Mouse (Mus musculus) C2C12 (cell line): ENCODE results near the gene Dok5. TPM values are rescaled to one million over a fixed set of nuclear protein-coding genes. Genes with fewer than 3 reads are reported as not detected.

Experiments
- H3K27me3 ChIP-seq: one replicate; pipeline ENCODE4 v1.6.1; 2011; ENCODE audit not compliant: control insufficient read depth, insufficient read depth, insufficient read length
- H3K36me3 ChIP-seq: one replicate; pipeline ENCODE4 v1.6.1; 2011; ENCODE audit not compliant: control insufficient read depth, insufficient read depth
- H3K4me3 ChIP-seq: one replicate; pipeline ENCODE4 v1.5.1; 2011; ENCODE audit warnings: mild to moderate bottlenecking, control low read depth; ENCODE audit not compliant: poor library complexity, insufficient read depth, severe bottlenecking
- H3K79me2 ChIP-seq: one replicate; pipeline ENCODE4 v1.6.1; 2011; ENCODE audit not compliant: control insufficient read depth, insufficient read depth
- H3K79me3 ChIP-seq: one replicate; pipeline ENCODE4 v1.6.1; 2011; ENCODE audit warnings: low read depth, control low read depth
- H3ac ChIP-seq: one replicate; pipeline ENCODE3; 2011; ENCODE audit warnings: low read depth; ENCODE audit not compliant: control insufficient read depth, insufficient read length
- CEBPB ChIP-seq: IDR thresholded peaks from one replicate; pipeline ENCODE4 v1.6.1; 2011; ENCODE audit warnings: low read depth, mild to moderate bottlenecking, control low read depth, moderate library complexity
- CTCF ChIP-seq: IDR thresholded peaks from one replicate; pipeline ENCODE4 v1.5.1; 2011; ENCODE audit not compliant: control insufficient read depth, insufficient read depth, insufficient read length
- FOSL1 ChIP-seq: IDR thresholded peaks from one replicate; pipeline ENCODE4 v1.8.0; 2011; ENCODE audit warnings: mild to moderate bottlenecking, low read length; ENCODE audit not compliant: poor library complexity, insufficient read depth, severe bottlenecking
- MAX ChIP-seq: IDR thresholded peaks from one replicate; pipeline ENCODE4 v1.6.1; 2011; ENCODE audit warnings: mild to moderate bottlenecking, control low read depth
- MYOD1 ChIP-seq: IDR thresholded peaks from one replicate; pipeline ENCODE4 v1.6.1; 2011; ENCODE audit warnings: low read depth; ENCODE audit not compliant: control insufficient read depth, insufficient read length
- MYOG ChIP-seq: IDR thresholded peaks from one replicate; pipeline ENCODE4 v1.6.1; 2011; ENCODE audit not compliant: control insufficient read depth, insufficient read length; ENCODE audit errors: extremely low read depth
- USF1 ChIP-seq: IDR thresholded peaks from one replicate; pipeline ENCODE4 v1.6.1; 2011; ENCODE audit warnings: low read depth, mild to moderate bottlenecking, control low read depth, moderate library complexity
- polyA plus RNA-seq: library from polyadenylated mRNA; unstranded; fragments of >200 nt; fragmentation: generic; extraction: Trizol; gene quantifications from one replicate; pipeline ENCODE4 v1.2.1, GENCODE M21; 2012; ENCODE audit warnings: missing spikeins

Gene Dok5
- polyA plus RNA-seq, 1 experiment = not detected

DNA sequence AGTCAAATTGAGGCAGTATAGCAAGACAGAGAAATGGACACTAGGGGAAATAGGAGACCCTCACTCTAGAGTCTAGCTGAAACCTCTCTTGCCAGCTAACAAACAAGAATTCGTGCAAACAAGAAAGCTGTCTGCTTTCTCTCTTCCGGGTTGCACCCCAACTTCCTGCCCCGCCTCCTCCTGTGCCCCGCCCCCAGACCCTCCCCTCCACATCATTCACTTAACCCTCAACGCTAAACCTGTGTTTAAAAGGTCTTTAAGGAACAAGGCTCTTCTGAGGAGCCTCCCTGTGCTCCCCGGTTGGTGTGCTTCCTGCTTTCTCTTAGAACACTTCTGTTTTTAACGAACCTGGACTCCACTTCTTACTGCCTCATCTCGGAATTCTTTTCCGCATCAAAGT, 156.4 kb downstream of the Dok5 start:
- Histone ChIP-seq H3K4me3 (no peak overlapping the region), H3K36me3 (no peaks in the 10 kb centered on the region), H3K27me3 (no peaks in the 10 kb centered on the region), H3K79me3 (no peaks in the 10 kb centered on the region), H3K79me2 (no peaks in the 10 kb centered on the region), H3ac (no peak overlapping the region)
- no peak for TF ChIP-seq MYOD1
- TF ChIP-seq FOSL1 = no peak
- TF ChIP-seq USF1 = no peak

DNA sequence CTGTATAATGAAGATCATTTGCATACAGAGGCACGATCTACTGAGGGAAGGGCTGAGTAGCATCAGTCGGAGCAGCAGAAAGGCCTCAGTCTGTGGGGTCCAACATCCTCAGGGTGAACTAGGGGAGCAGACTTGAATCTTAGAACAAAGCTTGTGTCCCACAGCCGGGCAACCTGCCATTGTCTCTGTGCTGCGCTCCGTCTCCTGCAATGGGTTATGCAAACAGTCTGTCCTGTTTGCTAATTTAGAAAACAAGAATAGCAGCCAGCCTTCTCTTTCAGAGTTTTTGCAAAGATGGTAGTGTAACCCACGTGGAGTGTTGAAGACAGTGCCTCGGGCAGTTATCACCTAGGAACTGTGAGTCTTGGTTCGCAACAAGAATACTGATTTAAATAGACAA, 163.5 kb downstream of the Dok5 start:
- no peak overlapping the region for H3K4me3 ChIP-seq
- no peaks in the 10 kb centered on the region for H3K79me3 ChIP-seq
- no peaks in the 10 kb centered on the region for H3K36me3 ChIP-seq
- no peaks in the 10 kb centered on the region for H3K27me3 ChIP-seq
- H3K79me2 ChIP-seq = no peaks in the 10 kb centered on the region
- TF ChIP-seq MYOD1 (no peak), CTCF (no peak), CEBPB (no peak), MYOG (no peak), FOSL1 (no peak), MAX (no peak), USF1 (no peak)
- H3ac ChIP-seq = no peak overlapping the region

DNA sequence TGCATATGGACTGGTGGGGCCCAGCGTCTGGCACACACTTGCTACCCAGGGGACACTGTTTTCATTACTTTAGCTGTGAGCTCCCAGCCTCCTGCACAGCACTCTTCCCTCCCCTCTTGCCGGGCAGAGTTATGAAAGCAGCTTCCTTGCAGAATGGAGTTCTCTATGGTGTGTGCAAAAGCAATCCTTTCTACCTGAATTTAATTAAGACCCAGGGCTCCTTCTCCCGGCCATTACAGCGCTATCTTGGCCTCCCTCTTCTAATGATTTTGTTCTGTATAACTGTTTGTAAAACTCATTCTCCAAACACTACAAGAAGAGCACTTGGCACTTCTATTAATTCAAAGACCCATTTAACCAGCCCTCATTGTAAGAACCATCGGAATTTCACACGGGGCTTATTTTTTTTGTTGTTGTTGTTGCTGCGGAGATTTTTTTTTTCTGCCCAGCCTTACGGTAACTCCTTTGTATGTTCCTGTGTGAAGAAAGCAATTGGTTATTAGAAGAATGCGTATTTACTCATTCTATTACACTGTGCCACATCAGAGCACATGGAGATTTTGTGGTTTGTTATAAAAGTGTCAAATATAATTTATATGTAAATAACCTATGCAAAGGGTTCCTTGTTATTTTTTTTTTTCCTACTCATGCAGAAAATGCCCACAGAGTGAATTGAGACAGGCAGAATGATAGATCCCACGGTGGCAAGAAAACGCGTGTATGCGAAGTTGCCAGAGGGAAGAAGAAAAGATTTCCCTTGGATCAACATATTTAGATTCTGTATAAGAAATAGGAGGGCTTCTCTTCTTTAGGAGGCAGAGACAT, 170.8 kb downstream of the Dok5 start:
- no peaks in the 10 kb centered on the region for H3K36me3 ChIP-seq
- H3K4me3 ChIP-seq = no peak overlapping the region
- H3ac ChIP-seq = no peak overlapping the region
- H3K27me3 ChIP-seq = no peaks in the 10 kb centered on the region
- no peaks in the 10 kb centered on the region for H3K79me3 ChIP-seq
- H3K79me2 ChIP-seq = no peaks in the 10 kb centered on the region
- no peak for TF ChIP-seq USF1
- TF ChIP-seq MYOD1 = no peak
- no peak for TF ChIP-seq MAX
- TF ChIP-seq MYOG = no peak
- TF ChIP-seq CEBPB = no peak
- no peak for TF ChIP-seq CTCF
- TF ChIP-seq FOSL1 = no peak

DNA sequence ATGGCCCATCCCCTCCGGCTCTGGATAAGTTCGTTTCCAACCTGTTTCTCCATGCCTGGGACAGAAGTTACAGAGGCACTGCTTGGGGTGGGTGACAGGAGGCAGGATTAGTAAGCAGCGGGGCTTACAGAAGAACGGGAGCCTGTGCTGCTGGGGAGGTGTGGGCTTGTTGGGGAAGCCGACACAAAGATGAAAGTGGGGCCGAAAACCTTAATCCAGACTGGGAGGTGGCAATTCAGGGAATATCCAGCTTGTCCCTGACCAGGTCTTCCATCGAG, 171.4 kb downstream of the Dok5 start:
- Histone ChIP-seq H3K79me2 (no peaks in the 10 kb centered on the region), H3K36me3 (no peaks in the 10 kb centered on the region), H3K79me3 (no peaks in the 10 kb centered on the region), H3K27me3 (no peaks in the 10 kb centered on the region), H3K4me3 (no peak overlapping the region), H3ac (no peak overlapping the region)
- no peak for TF ChIP-seq MYOD1
- TF ChIP-seq FOSL1 = no peak
- TF ChIP-seq MYOG = no peak
- no peak for TF ChIP-seq MAX
- TF ChIP-seq CEBPB = no peak
- no peak for TF ChIP-seq USF1
- TF ChIP-seq CTCF = no peak

DNA sequence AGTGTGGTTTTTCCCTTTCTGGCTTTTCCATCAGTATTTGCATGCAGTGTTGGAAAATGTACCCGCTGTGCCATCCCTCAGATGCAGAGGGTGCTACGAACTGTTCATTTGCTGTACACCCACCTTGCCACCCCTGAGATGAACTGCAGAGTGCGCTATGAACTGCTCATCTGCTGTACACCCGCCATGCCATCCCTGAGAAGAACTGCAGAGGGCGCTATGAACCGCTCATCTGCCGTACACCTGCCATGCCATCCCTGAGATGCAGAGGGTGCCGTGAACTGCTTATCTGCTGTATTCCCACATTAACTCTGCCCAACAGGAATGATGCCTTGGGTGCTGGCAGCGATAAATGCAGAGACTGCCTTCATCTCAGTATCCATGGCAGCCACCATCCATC, 171.8 kb downstream of the Dok5 start:
- Histone ChIP-seq H3K36me3 (no peaks in the 10 kb centered on the region), H3K79me2 (no peaks in the 10 kb centered on the region), H3K27me3 (no peaks in the 10 kb centered on the region), H3ac (no peak overlapping the region), H3K79me3 (no peaks in the 10 kb centered on the region), H3K4me3 (no peak overlapping the region)
- no peak for TF ChIP-seq FOSL1
- no peak for TF ChIP-seq CEBPB
- TF ChIP-seq MYOD1 = no peak
- no peak for TF ChIP-seq USF1
- TF ChIP-seq CTCF = no peak
- no peak for TF ChIP-seq MAX
- no peak for TF ChIP-seq MYOG

DNA sequence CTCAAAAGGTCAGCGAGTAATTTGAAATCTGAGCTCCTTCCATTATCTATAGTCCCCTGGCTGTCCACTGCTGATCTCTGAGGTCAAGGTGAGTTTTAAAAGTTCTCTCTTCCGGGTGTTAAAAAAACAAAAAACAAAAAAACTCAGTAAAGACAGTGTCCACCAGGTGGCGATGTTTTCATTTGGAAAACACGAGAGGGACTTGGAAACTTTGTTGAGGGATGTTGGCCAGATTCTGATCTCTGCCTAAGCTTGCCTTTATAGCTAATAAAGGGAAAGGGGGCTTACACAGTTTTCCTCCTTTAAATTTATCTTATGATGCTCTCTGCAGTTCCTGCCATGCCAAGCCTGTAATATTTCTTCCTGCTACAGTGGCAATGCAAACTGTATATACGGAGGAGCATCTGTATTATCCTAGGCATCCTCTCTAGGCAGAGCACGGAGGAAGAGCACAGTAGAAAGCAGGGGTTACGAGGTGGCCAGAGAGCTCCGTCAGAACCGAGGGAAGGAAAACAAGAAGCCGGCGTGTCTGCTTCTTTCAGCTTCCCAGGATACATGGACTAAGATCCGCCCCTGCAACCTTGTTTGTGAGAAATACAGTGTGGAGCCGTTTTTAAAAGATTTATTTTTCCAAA, 181.1 kb downstream of the Dok5 start:
- Histone ChIP-seq H3K36me3 (no peaks in the 10 kb centered on the region), H3K79me3 (no peaks in the 10 kb centered on the region), H3K27me3 (no peaks in the 10 kb centered on the region), H3K4me3 (no peak overlapping the region), H3ac (no peak overlapping the region), H3K79me2 (no peaks in the 10 kb centered on the region)
- TF ChIP-seq FOSL1 (no peak), MYOG (no peak), USF1 (no peak), CTCF (no peak), MYOD1 (no peak), MAX (no peak), CEBPB (no peak)
